Mouse (Mus musculus): ENCODE data around the gene Plekhm1. TPM values are rescaled to one million over a fixed set of nuclear protein-coding genes. Genes with fewer than 3 reads are reported as not detected.

Gene Plekhm1
- total RNA-seq, 2 experiments from 2014 or later: 21.3 to 22.2 TPM

DNA sequence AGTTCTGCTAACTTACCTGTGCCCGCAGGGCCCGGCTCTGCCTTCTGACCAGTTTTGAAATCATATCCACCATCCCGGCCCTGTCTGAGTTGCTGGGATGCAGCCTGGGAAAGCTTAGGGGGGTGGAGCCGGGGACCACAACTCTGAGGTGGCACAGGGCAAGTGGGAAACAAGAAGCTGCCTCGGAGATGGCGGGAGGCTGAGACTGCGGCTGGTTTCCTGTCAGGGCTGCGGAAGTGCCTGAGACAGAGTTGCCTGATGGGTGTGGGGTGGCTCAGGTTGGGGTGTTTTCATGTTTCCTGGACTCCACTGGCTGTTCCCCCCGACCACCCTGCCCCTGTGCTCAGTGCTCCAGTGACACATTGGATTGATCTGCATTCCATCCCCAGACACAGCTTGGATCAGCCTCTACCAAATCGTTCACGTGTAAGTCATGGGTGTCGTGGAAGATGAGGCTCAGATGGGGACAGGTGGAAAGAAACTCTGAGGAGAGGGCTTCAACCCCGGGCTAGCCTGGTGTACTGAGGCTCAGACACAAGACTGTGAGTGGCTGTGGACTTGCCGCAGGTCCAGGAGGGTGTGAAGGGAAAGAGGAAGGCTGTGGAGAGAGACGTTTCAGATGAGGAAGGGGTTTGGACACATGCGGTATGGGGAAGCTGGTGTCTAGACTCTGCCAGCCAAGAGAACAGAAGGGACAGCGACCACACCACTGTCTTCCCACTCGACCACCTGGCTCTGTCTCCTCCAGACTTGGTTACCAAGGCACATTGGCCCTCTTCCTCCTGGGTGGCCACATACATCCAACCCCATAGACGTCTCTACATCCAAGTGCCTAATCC, 67.8 kb downstream of the Plekhm1 start:
- DNase-seq (ENCODE audit: low spot score in 2 of 2): no peak

DNA sequence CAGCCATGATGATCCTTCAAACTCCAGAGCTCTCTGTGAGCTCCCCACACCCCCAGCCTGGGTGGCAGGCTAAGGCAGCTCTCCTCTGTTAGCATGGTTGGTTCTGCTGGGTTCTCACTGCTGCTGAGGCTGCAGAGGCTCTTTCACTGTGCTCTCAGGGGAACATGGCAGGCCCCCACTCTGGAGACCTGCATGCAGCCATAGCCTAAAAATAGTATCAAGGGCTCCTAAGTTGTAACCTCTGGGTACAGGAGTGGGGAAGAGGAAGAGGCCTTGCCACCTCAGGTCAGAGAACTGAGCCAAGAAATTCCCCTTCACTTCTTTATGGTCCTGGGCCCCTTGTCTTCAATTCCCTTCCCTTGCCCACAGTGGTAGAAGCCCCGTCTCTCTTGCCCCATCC, 68.6 kb downstream of the Plekhm1 start:
- DNase-seq (ENCODE audit: low spot score in 2 of 2): no peak

DNA sequence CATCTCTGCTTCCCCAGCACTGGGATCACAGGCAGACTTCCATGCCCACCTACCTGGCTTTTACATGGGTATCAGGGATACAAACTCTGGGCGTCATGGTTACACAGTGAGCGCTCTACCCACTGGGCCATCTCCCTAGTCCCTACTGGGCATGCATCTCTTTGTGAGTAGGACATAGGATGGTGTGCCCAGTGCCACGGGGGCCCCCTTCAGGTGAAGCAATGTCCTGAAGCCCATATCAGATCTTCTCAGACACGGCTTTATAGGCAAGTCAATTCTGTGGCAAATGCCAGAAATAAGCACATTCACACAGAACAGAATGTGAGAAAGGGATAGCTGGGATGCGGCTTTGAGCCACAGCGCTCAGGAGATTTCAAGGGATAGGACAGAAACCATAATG, 69.4 kb downstream of the Plekhm1 start:
- no peak for DNase-seq (ENCODE audit: low spot score in 2 of 2)

DNA sequence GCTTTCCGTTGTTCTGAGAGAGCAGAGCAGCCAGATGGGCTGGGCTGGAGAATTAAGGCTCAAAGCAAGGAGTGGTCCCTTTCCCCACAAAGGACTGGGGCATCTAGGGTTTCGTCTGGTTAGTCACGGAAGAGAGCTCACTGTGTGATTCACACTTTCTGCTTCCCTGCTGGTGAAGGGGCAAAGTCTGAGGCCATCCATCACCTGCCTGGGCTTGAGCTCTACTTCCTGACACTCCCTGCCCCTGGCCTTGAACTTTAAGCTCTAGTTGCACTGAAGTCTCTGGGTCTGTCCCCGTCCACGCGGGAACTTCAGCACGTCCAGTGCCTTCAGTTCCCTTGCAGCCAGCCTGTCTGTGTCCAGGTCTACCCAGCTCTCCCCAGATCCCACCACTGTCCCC, 71.8 kb downstream of the Plekhm1 start:
- peak in 1 of 2 experiments; percentile 19 for DNase-seq (ENCODE audit: low spot score in 2 of 2)

DNA sequence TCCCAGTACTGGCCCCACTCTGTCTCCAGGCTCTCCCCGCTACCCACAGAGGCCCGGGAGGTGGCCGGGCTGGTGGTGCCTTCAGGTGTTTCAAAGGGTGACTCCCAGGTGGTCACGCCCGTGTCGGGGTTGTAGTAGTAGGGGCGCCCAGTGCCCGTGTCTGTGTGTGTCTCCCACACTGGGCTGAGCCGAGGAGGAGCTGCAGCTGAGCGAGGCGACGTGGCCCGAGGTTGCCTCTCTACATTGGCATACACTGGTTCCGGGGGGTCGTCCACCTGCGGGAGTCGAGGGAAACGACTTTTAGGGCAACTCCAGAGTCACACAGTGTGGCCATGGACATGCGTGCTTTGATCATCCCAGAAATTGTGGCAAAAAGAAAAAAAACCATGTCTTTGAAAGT, 72.4 kb downstream of the Plekhm1 start:
- no peak for DNase-seq (ENCODE audit: low spot score in 2 of 2)

DNA sequence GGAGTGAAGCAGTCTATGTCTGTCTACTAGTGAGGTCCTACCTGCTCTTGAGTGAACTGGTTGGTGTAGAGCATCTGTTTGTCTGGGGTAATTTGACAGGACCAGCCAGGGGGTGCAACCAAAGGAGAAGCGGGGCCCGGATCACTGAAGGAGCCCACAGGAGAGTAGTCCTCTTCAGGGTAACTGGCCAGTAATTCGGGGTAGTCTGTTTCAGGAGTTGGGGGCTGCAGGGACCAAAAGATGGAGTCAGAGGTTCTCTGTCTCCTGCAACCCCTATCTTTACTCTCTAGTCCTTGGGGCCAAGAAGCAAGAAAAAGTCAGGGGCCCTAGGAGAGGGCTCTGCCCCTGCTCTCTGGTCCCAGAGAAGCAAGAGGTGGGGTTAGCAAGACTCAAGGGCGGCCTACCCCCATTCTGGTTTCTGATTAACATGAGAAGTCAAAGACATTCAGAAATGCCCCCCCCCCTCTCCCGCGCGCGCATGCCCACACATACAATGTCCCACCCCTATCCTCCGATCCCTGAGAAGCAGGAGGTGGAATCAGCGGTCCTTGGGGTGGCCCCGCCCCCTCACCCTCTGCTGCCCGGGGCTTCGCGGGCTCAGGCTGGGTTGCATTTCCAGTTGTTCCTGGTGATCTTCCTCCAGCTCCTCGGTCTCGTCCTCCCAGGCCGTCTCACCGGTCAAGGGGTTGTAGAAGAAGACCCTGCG, 72.9 kb downstream of the Plekhm1 start:
- DNase-seq (ENCODE audit: low spot score in 2 of 2): no peak

DNA sequence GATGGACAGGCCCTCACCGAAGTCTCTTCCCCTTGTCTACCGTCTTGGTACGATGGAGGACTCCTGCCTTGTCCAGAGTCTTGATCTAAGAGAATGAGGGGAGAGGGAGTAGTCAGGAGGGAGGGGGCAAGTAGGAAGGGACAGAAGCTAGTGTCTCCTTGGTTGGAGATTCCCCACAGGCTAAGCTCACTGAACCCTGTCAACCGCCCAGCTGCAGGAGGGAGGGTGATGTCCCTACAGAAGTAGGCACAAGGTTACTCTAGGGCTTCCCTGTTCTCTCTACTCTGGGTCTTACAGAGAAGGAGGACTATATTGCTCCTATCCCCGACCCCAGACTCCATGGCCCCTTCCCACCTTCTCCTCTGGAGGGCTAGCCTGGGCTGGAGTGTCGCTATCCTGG, 73.8 kb downstream of the Plekhm1 start:
- no peak for DNase-seq (ENCODE audit: low spot score in 2 of 2)

DNA sequence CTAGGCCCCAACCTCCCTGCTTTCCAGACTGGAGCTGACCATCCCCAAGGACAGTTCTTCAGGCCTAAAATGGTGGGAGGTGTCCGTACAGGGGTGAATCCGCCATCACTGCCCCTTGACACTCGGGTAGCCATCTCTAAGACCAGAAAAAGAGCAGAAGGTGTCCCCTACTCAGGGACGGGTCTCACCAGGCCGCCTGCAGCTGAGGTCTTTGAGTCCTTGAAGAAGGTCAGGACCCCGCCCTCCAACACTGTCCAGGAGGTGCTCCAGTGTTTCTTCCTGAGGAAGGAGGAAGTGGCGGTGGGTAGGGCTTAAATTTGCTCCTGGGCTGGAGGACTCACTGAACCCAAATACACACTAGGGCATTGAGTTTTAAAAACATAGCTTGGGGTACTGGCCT, 74.4 kb downstream of the Plekhm1 start:
- DNase-seq (ENCODE audit: low spot score in 2 of 2): no peak

DNA sequence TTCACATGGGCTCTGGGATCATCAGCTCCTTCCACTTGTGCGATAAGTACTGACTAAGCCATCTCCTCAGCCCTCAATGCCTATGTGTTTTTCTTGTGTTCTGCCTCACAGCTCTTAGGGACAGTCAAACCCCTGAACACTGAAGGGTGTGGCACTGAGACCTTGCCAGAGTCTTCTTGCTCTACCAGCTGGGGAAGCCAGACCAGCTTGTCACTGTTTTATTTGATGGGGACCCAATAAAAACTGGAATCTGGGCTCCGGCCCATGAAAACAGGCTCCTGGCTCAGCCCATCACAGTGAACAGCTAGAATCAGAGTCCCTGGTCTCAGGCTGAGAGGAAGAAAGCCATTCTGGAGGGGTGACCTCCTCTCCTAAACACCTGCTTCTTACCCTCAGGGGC, 75.3 kb downstream of the Plekhm1 start:
- DNase-seq (ENCODE audit: low spot score in 2 of 2): no peak

DNA sequence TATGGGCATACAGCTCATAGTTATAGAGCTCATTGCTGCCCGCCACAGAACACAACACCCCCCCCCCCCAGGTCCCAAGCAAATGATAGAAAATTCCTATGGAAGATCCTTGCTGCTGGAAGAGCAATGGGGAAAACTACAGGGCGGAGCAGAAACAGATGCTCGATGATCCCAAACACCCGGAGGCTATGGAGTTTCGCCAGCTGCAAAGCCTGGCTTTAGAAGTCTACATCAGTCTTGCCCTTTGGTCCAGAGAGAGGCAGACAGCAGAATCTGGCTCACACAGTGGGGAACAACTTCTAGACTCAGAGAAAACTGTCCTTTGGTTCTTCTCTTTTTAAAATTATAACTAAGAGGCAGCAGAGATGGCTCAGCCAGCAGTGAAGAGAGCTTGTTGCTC, 76.9 kb downstream of the Plekhm1 start:
- DNase-seq (ENCODE audit: low spot score in 2 of 2): no peak

DNA sequence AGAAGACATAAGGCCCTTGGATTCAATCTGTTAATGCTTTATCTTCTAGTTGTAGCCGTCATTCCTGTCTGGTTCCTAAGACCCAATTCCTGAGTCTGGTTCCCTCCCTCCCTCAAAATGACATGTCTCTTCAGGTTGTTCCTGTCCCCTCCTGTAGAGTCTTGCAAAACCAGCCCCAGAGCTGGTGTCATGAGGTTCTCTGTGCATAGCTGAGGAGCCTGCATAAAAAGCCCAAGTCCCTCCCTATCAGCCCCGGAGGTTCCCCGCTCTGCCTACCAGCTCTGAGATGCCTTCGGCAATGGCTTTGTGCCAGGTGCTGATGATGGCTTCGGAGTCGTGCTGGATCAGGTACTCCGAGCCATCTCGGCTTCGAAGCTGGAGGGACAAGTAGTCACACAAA, 77.6 kb downstream of the Plekhm1 start:
- no peak for DNase-seq (ENCODE audit: low spot score in 2 of 2)

DNA sequence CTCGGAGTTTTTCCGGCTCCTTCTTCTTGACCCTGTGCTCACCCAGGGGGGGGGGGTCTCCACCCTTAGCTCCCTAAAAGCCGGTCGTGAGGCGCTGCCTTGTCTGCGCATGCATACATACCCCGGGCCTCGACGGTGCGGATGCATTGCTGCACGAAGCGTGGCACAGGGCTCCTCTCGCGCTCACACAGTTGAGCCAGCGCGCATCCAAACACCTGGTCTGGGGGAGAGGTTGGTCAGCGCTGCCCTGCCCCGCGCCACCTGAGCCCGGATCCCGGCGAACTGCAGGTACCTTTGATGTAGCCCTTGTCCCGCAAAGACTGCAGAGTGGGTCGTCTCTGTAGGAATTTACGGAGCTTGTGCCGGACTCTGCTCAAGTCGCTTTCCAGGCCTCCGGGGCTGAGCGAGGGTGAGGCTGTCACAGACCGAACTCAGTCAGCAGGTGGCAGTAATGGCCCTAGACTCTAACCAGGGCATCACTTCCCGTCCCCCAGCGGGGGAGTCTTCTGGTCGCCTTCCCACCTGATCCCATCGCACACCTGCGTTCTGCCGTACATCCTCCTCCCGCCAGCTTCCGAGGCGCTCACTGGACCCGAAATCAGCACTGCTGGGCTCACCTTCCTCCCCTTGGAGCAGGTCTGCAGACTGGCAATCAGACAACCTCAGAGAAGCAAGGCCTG, 78.6 kb downstream of the Plekhm1 start:
- DNase-seq (ENCODE audit: low spot score in 2 of 2): peak in 1 of 2 experiments; percentile 46

DNA sequence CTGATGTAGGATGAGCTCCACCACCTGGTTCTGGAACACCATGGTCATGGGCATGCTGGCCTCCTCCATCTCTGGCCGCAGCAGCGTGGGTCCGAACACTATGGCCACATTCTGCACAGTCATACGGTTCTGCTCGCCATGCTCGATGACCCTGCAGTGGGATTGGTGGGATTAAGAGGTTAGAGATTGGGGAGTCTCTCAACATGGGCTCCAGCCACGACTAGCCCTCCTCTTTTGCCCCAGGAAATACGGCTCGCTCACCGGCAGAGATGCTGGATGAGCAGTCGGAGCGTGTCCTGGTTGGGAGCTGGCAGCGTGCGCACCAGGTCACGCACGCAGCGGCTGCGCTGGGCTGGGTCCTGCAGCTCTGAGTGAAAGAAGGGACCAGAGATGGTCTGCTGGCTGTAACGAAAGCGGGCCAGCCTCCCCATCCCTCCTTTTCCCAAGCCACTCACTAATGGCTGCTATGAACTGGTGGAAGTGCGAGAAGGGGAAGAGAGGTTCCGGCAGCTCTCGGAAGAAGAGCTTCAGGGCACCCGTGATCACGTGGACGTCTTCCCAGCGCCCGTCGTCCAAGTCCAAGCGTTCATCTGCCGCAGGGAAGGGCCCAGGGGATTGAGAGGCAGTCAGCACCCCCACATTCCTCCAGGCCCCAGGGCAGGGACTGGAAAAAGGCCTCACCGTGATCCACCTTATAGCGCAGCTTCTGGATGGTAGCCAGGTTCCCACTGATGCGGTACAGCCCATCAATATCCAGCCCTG, 79.4 kb downstream of the Plekhm1 start:
- no peak for DNase-seq (ENCODE audit: low spot score in 2 of 2)

DNA sequence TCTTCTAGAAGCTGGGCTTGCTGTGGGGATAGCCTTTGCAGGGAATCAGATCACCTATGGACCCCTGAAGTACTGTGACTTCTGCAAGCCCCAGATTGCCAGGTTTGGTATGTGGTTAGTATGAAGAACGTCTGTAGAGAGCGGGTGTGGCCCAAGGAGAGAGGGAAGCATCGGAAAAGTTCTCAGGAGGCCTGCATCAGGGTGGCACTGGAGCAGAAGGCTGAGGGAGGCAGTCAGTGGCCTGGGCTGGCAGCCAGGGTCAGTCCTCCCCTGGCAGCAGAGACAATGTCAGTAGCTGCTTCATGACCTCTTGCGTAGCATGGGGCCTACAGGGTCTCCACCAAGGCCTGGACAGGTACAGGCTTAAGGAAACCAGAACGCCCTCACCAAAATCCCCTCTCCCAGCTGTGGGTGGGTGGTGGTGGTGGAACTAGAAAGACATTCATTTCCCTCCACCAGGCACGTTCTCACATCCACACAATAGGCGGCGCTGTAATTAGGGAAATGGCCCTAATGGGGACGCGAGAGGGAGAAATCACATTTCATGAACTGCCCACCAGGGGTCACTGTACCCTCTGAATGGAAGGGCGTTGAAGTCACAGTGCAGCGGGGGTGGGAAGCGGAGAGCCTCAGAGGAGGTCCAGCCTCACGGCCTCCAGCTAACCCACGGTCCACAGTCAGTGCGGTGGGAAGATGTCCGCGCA, 80.1 kb downstream of the Plekhm1 start:
- DNase-seq (ENCODE audit: low spot score in 2 of 2): peak; percentile 76 to 79

DNA sequence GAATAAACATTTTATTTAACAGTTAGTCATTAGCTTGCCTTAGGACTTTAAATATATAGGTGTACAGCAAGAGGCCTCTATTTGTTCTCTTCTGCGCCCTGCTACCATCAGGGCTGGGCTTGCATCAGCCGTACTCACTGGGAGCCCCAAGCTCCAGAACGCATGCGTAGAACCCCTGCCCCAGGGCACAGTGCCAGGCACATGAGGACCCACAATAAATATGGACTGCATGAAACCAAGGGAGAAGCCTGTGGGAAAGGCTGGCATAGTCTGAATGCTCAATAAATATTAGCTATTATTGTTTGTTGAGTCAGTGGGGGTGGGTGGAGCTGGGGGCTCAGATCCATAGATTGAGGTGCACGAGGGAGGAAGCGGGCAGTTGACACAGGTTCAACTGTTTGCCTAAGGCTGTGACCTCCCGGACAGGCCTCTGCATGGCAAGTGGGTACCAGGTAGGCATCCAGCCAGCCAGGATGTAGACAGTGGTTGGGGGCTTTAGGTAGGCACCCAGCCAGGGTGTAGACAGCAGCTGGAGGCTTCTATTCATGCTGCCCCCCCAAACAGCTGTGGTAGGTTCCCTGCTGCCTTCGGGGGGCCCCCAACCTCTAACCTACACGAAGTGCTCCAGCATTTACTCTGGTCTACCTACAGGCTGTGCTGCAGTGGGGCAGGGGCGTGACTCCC, 80.8 kb downstream of the Plekhm1 start:
- DNase-seq (ENCODE audit: low spot score in 2 of 2): no peak

DNA sequence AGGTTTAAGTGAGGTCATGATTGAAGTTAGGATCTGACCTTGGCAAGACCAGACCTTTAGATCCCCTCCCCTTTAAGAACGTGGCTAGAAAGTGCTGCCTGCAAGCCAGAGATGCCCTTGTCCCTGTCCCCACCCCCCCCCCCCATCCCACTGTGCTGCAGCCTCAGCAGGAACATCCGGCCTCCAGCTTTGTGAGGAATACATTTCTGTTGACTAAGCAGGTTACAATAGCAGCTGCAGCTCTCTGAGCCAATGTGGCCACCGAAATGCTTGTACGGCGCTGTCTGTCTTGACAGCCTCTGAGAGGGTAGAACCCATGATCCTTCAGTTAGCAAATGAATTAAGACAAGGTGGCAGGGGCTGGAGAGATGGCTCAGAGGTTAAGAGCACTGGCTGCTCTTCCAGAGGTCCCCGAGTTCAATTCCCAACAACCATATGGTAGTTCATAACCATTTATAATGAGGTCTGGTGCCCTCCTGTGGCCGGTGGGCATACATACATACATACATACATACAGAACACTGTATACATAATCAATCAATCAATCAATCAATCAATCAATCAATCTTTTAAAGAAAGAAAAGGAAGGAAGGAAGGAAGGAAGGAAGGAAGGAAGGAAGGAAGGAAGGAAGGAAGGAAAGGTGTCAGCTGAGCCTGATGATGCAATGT, 81.7 kb downstream of the Plekhm1 start:
- no peak for DNase-seq (ENCODE audit: low spot score in 2 of 2)

DNA sequence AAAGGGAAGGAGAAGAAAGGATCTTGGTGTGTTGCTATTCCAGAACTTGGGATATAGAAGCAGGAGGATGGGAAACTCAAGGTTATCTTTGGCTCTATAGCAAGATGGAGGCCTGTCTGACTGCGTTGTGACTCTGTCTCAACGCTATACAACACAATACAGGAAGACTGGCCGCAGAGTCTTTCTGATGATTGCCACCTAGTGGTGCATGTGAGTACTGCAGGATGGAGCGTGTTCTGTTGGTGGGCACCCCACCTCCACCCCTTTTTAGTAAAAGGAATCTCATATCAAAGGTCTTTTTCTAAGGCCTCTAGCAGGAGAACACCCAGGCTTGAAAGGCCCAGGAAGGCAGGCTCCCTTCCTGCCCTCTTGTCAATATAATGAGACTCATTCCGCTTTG, 85.5 kb downstream of the Plekhm1 start:
- DNase-seq (ENCODE audit: low spot score in 2 of 2): peak; percentile 83 to 87

DNA sequence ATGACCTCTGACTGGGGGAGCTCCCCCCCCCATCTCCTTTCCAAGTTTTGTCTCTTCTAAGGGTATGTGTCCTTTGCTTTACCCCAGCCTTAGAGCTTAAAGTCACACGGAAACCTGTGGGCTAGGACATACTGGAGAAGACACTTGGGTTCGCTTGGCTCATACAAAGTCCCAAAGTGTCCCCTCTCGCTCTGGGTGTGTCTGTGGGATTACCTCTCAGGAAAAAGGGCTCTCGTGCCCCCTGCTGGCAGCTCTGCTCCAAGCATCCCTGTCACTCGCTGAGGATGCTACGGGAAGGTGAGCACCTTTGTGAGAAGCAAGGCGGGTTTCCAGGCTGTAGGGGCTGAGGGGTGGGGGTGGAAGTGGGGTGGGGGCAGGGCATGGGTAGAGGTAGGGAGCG, 87.3 kb downstream of the Plekhm1 start:
- peak; percentile 70 to 79 for DNase-seq (ENCODE audit: low spot score in 2 of 2)

DNA sequence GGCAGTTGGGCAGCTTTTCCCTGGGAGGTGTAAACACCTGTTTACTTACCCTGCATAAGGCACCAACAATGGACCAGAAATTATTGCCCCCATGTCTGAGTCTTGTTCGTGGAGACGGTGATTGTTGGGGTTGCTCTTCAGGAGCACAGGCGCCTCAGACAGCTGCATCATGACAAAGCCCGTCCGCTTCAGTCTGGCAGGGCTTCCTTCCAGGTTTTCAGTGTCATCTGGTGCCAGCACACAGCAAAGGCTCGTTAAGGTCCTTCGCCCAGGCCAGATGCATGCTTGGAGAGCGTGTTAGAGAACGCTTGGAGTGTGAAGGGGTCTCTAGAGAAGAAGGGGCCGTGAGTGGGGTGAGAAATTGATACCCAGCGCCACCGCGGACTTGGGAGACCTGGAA, 87.8 kb downstream of the Plekhm1 start:
- no peak for DNase-seq (ENCODE audit: low spot score in 2 of 2)
